Mouse (Mus musculus) ES-Bruce4 (cell line): ENCODE results near the gene Olfr429.

Experiments used
- CTCF ChIP-seq: IDR thresholded peaks from one replicate; pipeline ENCODE4 v1.8.1; 2011; ENCODE audit warnings: low read depth, low read length
- EP300 ChIP-seq: IDR thresholded peaks from 2 replicates; pipeline ENCODE4 v1.6.1; 2011; ENCODE audit warnings: low read depth, low read length; ENCODE audit not compliant: insufficient read depth
- POLR2A ChIP-seq: IDR thresholded peaks from one replicate; pipeline ENCODE4 v1.8.1; 2011; ENCODE audit warnings: low read length; ENCODE audit not compliant: insufficient read depth

DNA sequence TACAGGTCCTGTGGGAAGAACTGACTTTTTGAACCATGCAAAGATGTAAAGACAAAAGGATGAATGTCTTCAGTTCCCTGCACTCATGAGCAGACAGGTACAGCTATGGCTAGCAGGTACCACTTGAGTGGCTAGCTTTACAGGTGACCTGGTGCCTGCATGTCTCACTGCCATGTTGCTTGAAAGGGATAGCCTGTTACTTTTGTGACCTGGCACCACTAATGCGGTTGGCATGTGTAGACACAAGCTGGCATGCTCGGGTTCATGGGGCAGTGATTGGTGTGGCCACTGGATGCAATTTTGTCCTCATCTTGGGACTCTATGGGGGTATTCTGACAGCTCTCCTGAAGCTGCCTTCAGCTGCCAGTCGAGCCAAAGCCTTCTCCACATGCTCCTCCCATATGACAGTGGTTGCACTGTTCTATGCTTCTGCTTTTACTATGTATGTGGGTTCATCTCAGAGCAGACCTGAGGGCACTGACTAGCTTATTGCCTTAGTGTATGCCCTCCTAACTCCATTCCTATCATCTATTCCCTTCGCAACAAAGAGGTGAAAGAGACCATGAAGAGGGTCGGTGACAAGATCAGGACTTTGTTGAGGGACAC, 32.1 kb upstream of the Olfr429 start:
- no peak for TF ChIP-seq CTCF
- TF ChIP-seq EP300 = no peak
- TF ChIP-seq POLR2A = no peak
